Mouse (Mus musculus) intestine, embryonic 15.5 days (tissue): ENCODE results near the gene March1. TPM values are rescaled to one million over a fixed set of nuclear protein-coding genes. Genes with fewer than 3 reads are reported as not detected.

Source experiments
- ATAC-seq: fragments of 200-750 bp; cut with Nextera tagmentation; 2 replicates; pipeline ENCODE4 v1.8.0; 2017; ENCODE audit warnings: moderate TSS enrichment, moderate library complexity
- H3K27ac ChIP-seq: fragments of 300-500 bp; sonication (generic); 2 replicates; pipeline ENCODE4 v1.5.1; 2015; ENCODE audit warnings: mild to moderate bottlenecking, inconsistent platforms
- H3K27me3 ChIP-seq: fragments of 300-500 bp; sonication (generic); replicated peaks from 2 replicates; pipeline ENCODE4 v1.6.1; 2015; ENCODE audit warnings: inconsistent platforms
- H3K36me3 ChIP-seq: fragments of 300-500 bp; sonication (generic); 2 replicates; pipeline ENCODE4 v1.6.1; 2015; ENCODE audit warnings: inconsistent platforms
- H3K4me1 ChIP-seq: fragments of 300-500 bp; sonication (generic); replicated peaks from 2 replicates; pipeline ENCODE4 v1.6.1; 2015; ENCODE audit warnings: inconsistent platforms
- H3K4me2 ChIP-seq: fragments of 300-500 bp; sonication (generic); replicated peaks from 2 replicates; pipeline ENCODE4 v1.6.1; 2015; ENCODE audit warnings: mild to moderate bottlenecking, inconsistent platforms
- H3K4me3 ChIP-seq: fragments of 300-500 bp; sonication (generic); replicated peaks from 2 replicates; pipeline ENCODE4 v1.5.1; 2015; ENCODE audit warnings: inconsistent platforms
- H3K9ac ChIP-seq: fragments of 300-500 bp; sonication (generic); 2 replicates; pipeline ENCODE4 v1.6.1; 2015; ENCODE audit warnings: inconsistent platforms
- H3K9me3 ChIP-seq: fragments of 300-500 bp; sonication (generic); 2 replicates; pipeline ENCODE4 v1.6.1; 2016; ENCODE audit warnings: inconsistent platforms
- WGBS: fragments of 180-500 bp; shearing (Covaris S2); methylation state at CpG from one replicate; pipeline ENCODE4 v1.1.7; 2015; 5-methylcytosine and 5-hydroxymethylcytosine counted together
- polyA plus RNA-seq: library from polyadenylated mRNA; unstranded; fragments of >200 nt; fragmentation: Nextera tagmentation; extraction: Ambion mirVana; gene quantifications from 2 replicates; pipeline ENCODE4 v1.2.1, GENCODE M21; 2015

The March1 gene
- polyA plus RNA-seq, 1 experiment from 2014 or later, result 0.84 TPM

DNA sequence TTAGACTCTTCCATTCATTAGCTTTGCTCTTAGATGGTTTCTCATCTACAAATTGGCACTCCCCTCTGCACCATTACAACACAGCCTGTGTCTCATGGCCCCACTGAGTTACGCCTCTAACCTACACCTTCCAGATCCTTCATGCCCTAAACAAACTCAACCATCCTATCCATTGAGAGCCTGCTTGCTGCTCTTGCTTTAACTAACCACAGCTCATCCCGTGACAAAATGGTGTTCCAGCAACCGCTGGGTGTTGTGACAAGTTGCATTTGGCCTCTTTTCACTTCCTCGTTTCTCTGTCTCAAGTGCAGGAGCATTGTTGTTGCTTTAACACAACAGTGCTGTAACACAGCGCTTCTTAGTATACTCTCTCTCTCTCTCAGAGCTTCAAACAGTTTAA lies 826.4 kb downstream of the March1 start:
- Histone ChIP-seq H3K4me3 (no peak overlapping the region), H3K27ac (no peak overlapping the region), H3K9ac (no peak overlapping the region), H3K4me1 (no peaks in the 10 kb centered on the region), H3K9me3 (no peaks in the 10 kb centered on the region), H3K27me3 (no peaks in the 10 kb centered on the region), H3K36me3 (no peaks in the 10 kb centered on the region), H3K4me2 (no peak overlapping the region)
- ATAC-seq, result no peak
- WGBS, result 67% methylated on average over 5 of the region's 5 CpGs

DNA sequence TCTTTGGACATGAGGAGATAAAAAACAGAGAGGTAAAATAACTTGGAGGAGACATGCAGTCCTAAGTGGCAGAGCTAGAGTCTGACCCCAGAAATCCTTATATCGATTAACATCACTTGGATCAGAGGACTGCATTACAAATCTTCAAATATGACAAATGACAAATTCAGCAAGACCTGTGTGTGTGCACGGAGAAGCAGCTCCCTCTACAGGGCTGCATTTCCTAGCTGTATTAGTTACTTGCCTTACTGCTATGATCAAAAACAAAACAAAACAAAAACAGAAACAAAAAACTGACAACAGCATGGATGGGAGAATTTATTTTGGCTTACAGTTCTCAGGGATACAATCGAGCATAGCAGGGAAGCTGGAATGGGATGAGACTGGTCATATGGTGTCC lies 827.7 kb downstream of the March1 start:
- Histone ChIP-seq H3K4me2 (no peak overlapping the region), H3K9ac (no peak overlapping the region), H3K36me3 (no peaks in the 10 kb centered on the region), H3K4me1 (no peaks in the 10 kb centered on the region), H3K27ac (no peak overlapping the region), H3K4me3 (no peak overlapping the region), H3K27me3 (no peaks in the 10 kb centered on the region), H3K9me3 (no peaks in the 10 kb centered on the region)
- WGBS, result 74% methylated on average over 3 of the region's 3 CpGs
- ATAC-seq, result no peak

- no peaks in the 10 kb centered on the region for H3K4me1 ChIP-seq
- 21% methylated on average over 5 of the region's 5 CpGs for WGBS
Measured at GRCm38 (mm10) chr8:66450691-66451090, 833.0 kb downstream of the March1 start.

GRCm38 (mm10) chr8:66457057-66457456 lies 839.4 kb downstream of the March1 start:
- H3K9me3 ChIP-seq, result no peaks in the 10 kb centered on the region
- no peak overlapping the region for H3K27ac ChIP-seq
- H3K4me1 ChIP-seq, result no peaks in the 10 kb centered on the region
- no peaks in the 10 kb centered on the region for H3K36me3 ChIP-seq
- H3K4me3 ChIP-seq, result no peak overlapping the region
- no peak overlapping the region for H3K9ac ChIP-seq
- no peak overlapping the region for H3K4me2 ChIP-seq
- no peak for ATAC-seq
- no peaks in the 10 kb centered on the region for H3K27me3 ChIP-seq

More at GRCm38 (mm10) chr8:66450691-66451090, 833.0 kb downstream of the March1 start:
- H3K4me3 ChIP-seq, result no peak overlapping the region
- H3K36me3 ChIP-seq, result no peaks in the 10 kb centered on the region
- no peaks in the 10 kb centered on the region for H3K9me3 ChIP-seq
- H3K27me3 ChIP-seq, result no peaks in the 10 kb centered on the region
- H3K27ac ChIP-seq, result no peak overlapping the region
- no peak overlapping the region for H3K4me2 ChIP-seq
- no peak for ATAC-seq
- H3K9ac ChIP-seq, result no peak overlapping the region

GRCm38 (mm10) chr8:66469821-66470220 lies 852.1 kb downstream of the March1 start:
- no peak overlapping the region for H3K9ac ChIP-seq
- no peak overlapping the region for H3K4me2 ChIP-seq
- H3K4me3 ChIP-seq, result no peak overlapping the region
- H3K36me3 ChIP-seq, result no peaks in the 10 kb centered on the region
- H3K4me1 ChIP-seq, result no peaks in the 10 kb centered on the region
- H3K27ac ChIP-seq, result no peak overlapping the region
- H3K9me3 ChIP-seq, result no peaks in the 10 kb centered on the region
- 75% methylated on average over 3 of the region's 3 CpGs for WGBS
- ATAC-seq, result no peak
- no peaks in the 10 kb centered on the region for H3K27me3 ChIP-seq

DNA sequence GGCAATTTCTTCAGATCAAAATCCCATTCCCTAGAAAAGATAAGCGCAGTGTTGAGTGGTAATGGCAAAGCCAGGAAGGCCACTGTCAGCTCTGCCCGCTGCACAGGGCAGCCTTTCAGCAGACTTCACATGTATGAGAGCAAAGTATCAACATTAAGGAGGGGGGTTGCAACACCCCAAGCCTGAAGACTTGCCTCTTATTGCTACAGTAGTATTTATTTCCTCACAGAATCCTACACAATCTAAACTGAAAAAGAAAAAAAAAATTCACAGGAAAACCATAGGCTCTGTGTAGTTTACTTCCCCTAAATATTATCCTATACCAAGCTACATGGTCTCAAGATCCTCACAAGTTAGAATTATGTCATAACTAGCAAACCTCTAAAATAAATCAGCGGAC lies 859.2 kb downstream of the March1 start:
- H3K9me3 ChIP-seq, result no peaks in the 10 kb centered on the region
- no peak overlapping the region for H3K4me2 ChIP-seq
- peaks cover 16% of the 10 kb centered on the region for H3K36me3 ChIP-seq
- no peak overlapping the region for H3K4me3 ChIP-seq
- no peak for ATAC-seq
- no peak overlapping the region for H3K27ac ChIP-seq
- WGBS, result 88% methylated on average over 3 of the region's 3 CpGs
- no peaks in the 10 kb centered on the region for H3K27me3 ChIP-seq
- no peak overlapping the region for H3K9ac ChIP-seq
- H3K4me1 ChIP-seq, result no peaks in the 10 kb centered on the region

- under 1% methylated on average over 45 of the region's 45 CpGs for WGBS
- H3K27me3 ChIP-seq, result no peaks in the 10 kb centered on the region
- no peaks in the 10 kb centered on the region for H3K9me3 ChIP-seq
- H3K27ac ChIP-seq, result 0 out of 2 replicates have a peak within 1 kb of the TSS, but pooled peaks have one; percentile 44
- H3K9ac ChIP-seq, result peak within 1 kb of the TSS; percentile 87
- peak within 1 kb of the TSS; percentile 95 for H3K4me3 ChIP-seq
- peaks cover 6% of the 10 kb centered on the region; the same call in 1 of the 2 replicates for H3K36me3 ChIP-seq
- 0 out of 2 replicates have a peak, but pooled peaks cover 2% of the 10 kb centered on the region for H3K4me1 ChIP-seq
- ATAC-seq, result peak; percentile 96
- H3K4me2 ChIP-seq, result peak within 1 kb of the TSS; percentile 74
Measured at GRCm38 (mm10) chr8:66486084-66486763, 868.5 kb downstream of the March1 start, which contains the start of gene Tma16. Tma16 (minus strand) TSS chr8:66486530.

- no peaks in the 10 kb centered on the region for H3K27me3 ChIP-seq
- no peak overlapping the region for H3K9ac ChIP-seq
- no peak overlapping the region for H3K4me3 ChIP-seq
- 0 out of 2 replicates have a peak, but pooled peaks cover 2% of the 10 kb centered on the region for H3K4me1 ChIP-seq
- H3K9me3 ChIP-seq, result no peaks in the 10 kb centered on the region
- peaks cover 2% of the 10 kb centered on the region; the same call in 1 of the 2 replicates for H3K36me3 ChIP-seq
- 46% methylated on average over 3 of the region's 3 CpGs for WGBS
- H3K27ac ChIP-seq, result no peak overlapping the region
- H3K4me2 ChIP-seq, result no peak overlapping the region
- no peak for ATAC-seq
Measured at GRCm38 (mm10) chr8:66488556-66488955, 870.9 kb downstream of the March1 start.

DNA sequence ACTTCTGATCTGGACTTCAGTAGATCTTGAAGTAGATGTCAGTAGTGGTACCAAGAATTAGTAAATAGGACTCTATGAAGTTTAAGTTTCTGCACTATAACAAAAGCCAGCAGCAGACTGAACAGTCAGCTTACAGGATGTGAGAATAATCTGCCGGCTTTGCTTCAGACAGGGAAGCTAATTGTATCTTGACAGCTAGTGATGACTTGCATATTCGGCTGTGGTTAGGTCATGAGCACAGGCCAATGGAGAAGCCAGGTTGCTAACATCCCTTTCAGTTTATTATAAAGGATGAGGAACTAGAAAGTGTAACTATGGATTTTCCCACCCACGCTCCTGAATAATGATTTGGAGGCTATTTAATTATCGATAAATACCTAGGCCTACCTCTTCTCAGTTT lies 872.9 kb downstream of the March1 start:
- Histone ChIP-seq H3K4me2 (no peak overlapping the region), H3K27me3 (no peaks in the 10 kb centered on the region), H3K4me1 (no peaks in the 10 kb centered on the region), H3K27ac (no peak overlapping the region), H3K9ac (no peak overlapping the region), H3K9me3 (no peaks in the 10 kb centered on the region), H3K36me3 (no peaks in the 10 kb centered on the region), H3K4me3 (no peak overlapping the region)
- ATAC-seq, result no peak
- 72% methylated on average over 4 of the region's 4 CpGs for WGBS

DNA sequence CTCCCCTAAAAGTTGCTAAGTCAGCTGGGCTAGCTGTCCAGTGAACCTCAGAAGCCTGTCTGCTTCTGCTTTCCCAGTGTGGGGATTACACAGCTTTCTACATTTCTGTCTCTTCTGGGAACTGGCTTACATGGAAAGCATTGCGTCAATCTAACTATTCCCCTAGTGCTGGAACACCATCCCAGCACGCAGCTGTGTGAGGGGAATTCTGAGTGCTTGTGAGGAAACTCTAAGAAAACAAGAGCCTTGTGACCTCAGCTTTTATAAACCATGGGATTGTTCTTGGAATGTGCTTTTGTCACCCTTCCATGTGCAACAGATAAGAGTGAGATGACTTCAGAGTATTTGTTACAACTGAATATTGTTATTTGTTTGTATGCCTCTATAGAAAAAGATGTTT lies 876.8 kb downstream of the March1 start:
- H3K27me3 ChIP-seq, result no peaks in the 10 kb centered on the region
- no peak overlapping the region for H3K4me2 ChIP-seq
- H3K4me1 ChIP-seq, result no peaks in the 10 kb centered on the region
- WGBS, result 76% methylated on average over 2 of the region's 2 CpGs
- no peak for ATAC-seq
- no peak overlapping the region for H3K27ac ChIP-seq
- H3K4me3 ChIP-seq, result no peak overlapping the region
- H3K9me3 ChIP-seq, result no peaks in the 10 kb centered on the region
- no peaks in the 10 kb centered on the region for H3K36me3 ChIP-seq
- H3K9ac ChIP-seq, result no peak overlapping the region

- Histone ChIP-seq H3K27ac (no peak overlapping the region), H3K9me3 (no peaks in the 10 kb centered on the region), H3K9ac (no peak overlapping the region), H3K4me1 (no peaks in the 10 kb centered on the region), H3K4me3 (no peak overlapping the region), H3K4me2 (no peak overlapping the region), H3K27me3 (no peaks in the 10 kb centered on the region), H3K36me3 (no peaks in the 10 kb centered on the region)
- ATAC-seq, result peak; percentile 68
- 6% methylated on average over 8 of the region's 8 CpGs for WGBS
Measured at GRCm38 (mm10) chr8:66495726-66496125, 878.0 kb downstream of the March1 start.

DNA sequence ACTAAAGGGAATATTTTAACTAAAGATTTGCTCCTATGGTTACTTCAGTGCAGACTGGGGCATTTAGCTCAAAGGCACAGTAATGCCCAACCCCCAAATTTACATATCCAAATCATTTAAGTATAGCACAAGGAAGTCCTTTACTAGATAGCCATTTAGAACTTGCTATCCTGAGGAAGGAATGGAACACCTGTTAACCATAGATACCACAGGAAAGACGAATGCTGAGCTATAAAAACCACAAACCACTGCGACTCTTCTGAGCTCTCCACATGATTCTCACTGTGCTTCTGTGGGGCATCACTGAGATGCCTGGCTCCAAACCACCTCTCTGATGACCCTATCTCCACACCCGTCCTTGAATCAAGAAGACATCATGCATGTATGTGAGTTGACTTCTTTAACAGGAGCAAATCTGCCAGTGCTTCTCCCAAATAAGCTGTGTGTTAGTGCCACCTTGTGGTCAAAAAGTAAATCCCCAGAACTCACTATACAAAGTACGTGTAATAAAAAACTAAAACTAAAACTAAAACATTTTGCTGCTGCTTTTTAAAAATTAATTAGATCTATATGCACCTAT lies 879.4 kb downstream of the March1 start:
- H3K9me3 ChIP-seq, result no peaks in the 10 kb centered on the region
- H3K4me2 ChIP-seq, result no peak overlapping the region
- no peaks in the 10 kb centered on the region for H3K27me3 ChIP-seq
- 0 out of 2 replicates have a peak, but pooled peaks have one; percentile 34 for ATAC-seq
- H3K27ac ChIP-seq, result no peak overlapping the region
- 35% methylated on average over 4 of the region's 4 CpGs for whole genome bisulfite sequencing
- H3K36me3 ChIP-seq, result no peaks in the 10 kb centered on the region
- no peak overlapping the region for H3K4me3 ChIP-seq
- H3K4me1 ChIP-seq, result no peaks in the 10 kb centered on the region
- H3K9ac ChIP-seq, result no peak overlapping the region

DNA sequence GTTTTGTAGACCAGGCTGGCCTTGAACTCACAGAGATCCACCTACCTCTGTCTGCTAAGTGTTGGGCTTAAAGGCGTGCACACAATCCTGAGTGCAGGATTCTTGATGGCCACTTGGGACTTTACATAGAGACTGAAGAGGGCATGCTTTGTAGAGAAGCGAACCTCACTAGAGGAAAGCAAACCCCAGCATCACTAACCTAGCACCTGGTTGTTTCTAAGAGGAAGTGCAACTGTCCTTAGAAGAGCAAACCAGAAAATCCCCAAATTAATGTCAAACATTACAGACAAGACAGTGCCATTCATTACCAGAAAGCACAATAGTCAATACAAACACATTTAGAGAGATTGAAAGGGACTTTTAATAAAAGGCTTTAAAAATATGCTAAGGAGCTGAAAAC lies 885.7 kb downstream of the March1 start:
- no peaks in the 10 kb centered on the region for H3K27me3 ChIP-seq
- no peaks in the 10 kb centered on the region for H3K9me3 ChIP-seq
- H3K4me1 ChIP-seq, result no peaks in the 10 kb centered on the region
- no peak overlapping the region for H3K9ac ChIP-seq
- no peak for ATAC-seq
- no peak overlapping the region for H3K4me2 ChIP-seq
- no peak overlapping the region for H3K27ac ChIP-seq
- no peak overlapping the region for H3K4me3 ChIP-seq
- 76% methylated on average over 2 of the region's 2 CpGs for WGBS
- no peaks in the 10 kb centered on the region for H3K36me3 ChIP-seq
